Mouse (Mus musculus) regulatory T cell (primary cell): ENCODE data around the gene Kcnd2.

ENCODE experiments used
- in situ Hi-C: fragments of 300-600 bp; cut with MboI, MseI; formaldehyde crosslinking; loops from one replicate; pipeline ENCODE4 v1.15.1; 2025; ENCODE audit warnings: high pct_unique_total_duplicates

Kcnd2 gene

GRCm38 (mm10) chr6:21684252-21684651 is 468.9 kb downstream of the Kcnd2 start:
- in situ Hi-C loops, result no loop called here

GRCm38 (mm10) chr6:21686388-21686787 is 471.1 kb downstream of the Kcnd2 start:
- in situ Hi-C loops, result no loop called here

GRCm38 (mm10) chr6:21692861-21693350 is 477.6 kb downstream of the Kcnd2 start:
- in situ Hi-C loops, result no loop called here

GRCm38 (mm10) chr6:21697641-21698040 is 482.3 kb downstream of the Kcnd2 start:
- in situ Hi-C loops, result no loop called here

GRCm38 (mm10) chr6:21701131-21701530 is 485.8 kb downstream of the Kcnd2 start:
- in situ Hi-C loops, result no loop called here

- in situ Hi-C loops, result no loop called here
Measured at GRCm38 (mm10) chr6:21709228-21709627, 493.9 kb downstream of the Kcnd2 start.

- in situ Hi-C loops, result no loop called here
Measured at GRCm38 (mm10) chr6:21719121-21719520, 503.8 kb downstream of the Kcnd2 start.

- in situ Hi-C loops, result no loop called here
Measured at GRCm38 (mm10) chr6:21722238-21722637, 506.9 kb downstream of the Kcnd2 start.

- in situ Hi-C loops, result no loop called here
Measured at GRCm38 (mm10) chr6:21740606-21741005, 525.3 kb downstream of the Kcnd2 start.

GRCm38 (mm10) chr6:21744615-21745266 is 529.4 kb downstream of the Kcnd2 start:
- in situ Hi-C loops, result no loop called here

- in situ Hi-C loops, result no loop called here
Measured at GRCm38 (mm10) chr6:21747536-21747935, 532.2 kb downstream of the Kcnd2 start.

- in situ Hi-C loops, result no loop called here
Measured at GRCm38 (mm10) chr6:21767787-21768221, 552.5 kb downstream of the Kcnd2 start.

- in situ Hi-C loops, result no loop called here
Measured at GRCm38 (mm10) chr6:21768745-21769446, 553.6 kb downstream of the Kcnd2 start.

- in situ Hi-C loops, result no loop called here
Measured at GRCm38 (mm10) chr6:21769447-21769809, 554.1 kb downstream of the Kcnd2 start.

GRCm38 (mm10) chr6:21774213-21774916 is 559.1 kb downstream of the Kcnd2 start:
- in situ Hi-C loops, result no loop called here
